Mouse (Mus musculus) cerebellum, postnatal 36 days (tissue): ENCODE data around the gene Atp1a2.
"Not testable (repeated sequence)": the region's sequence is repeated elsewhere in the genome, so short reads cannot be mapped to it uniquely, and the experiment has no call there.

Experiments
- DNase-seq, 2 experiments: peaks; one replicate each; pipeline ENCODE4 v3.0.0; 2021 to 2022; ENCODE audit warnings: mixed read lengths in 2 of 2

Gene Atp1a2

DNA sequence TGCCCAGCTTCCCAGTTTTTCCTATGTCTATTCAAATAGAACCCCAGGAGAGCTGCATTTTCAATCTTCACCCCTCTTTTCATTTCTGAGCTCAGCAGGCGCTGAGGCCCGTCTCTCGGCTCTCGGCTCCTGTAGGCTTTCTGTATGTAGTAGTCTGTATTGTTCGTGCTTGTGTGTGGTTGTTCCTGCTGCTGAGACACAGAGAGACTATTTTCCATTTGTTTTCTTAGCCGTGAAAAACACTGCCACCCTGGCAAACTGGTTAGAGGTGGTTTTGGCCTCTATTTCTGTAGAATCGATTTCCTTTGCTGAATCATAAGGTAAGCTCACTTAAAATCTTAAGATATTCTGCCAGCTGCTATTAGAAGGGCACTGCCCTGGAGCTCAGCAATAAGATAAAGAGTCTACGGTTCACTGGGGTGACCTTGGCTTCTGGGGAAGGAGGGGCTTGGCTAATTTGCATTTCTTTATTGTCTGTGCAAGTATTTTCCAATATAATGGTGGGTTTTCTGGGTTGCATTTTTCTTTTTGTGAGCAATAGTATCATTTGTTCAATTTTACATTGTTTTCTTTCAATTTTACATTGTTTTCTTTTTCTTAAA is 36.3 kb downstream of the Atp1a2 start, which contains the start of gene Igsf8:
Gene Igsf8 (plus strand): TSS at position 165 of the 602 bp plus-strand sequence.
- DNase-seq, result no peak

DNA sequence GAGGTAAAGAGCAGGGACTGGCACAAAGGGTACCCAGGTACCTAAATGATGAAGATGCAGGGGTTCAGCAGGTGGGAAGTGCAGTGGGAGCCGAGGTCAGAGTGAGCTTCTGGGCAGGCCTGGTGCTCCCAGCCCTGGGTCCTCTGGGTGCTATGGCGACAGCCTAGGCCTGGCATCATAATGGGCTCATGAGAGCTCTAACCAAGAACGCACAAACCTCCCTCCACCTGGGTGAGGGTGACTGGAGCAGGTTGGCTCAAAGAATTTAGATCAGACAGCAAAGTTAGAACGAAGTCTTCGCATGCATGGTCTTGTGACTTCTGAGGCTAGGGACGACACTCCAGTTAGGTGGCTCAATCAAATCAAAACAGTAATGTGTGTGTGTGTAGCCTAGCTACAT is 39.5 kb downstream of the Atp1a2 start, which contains the start of gene Atp1a4:
Gene Atp1a4 (minus strand): TSS at position 101 of the 400 bp plus-strand sequence.
- no peak for DNase-seq

DNA sequence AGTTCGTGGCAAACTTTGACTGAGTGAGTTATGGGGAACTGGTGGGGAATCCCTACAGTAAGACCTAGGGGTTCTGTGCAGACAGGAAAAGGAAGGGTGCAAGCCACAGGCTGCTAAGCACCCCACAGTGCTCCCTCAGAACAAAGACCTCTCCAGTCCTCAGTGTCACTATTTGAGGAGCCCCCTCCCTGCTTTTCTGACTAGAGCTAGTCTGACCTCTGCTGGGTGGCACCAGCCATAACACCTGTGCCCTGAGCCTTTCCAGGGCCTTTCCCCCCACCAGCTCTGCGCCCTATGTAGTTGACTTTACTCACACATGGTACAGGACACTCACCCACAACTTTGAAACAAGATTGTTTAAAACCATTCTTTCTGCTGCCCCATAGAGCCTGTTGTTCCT is 50.2 kb downstream of the Atp1a2 start:
- DNase-seq, result peak in 1 of 2 experiments; percentile 9

DNA sequence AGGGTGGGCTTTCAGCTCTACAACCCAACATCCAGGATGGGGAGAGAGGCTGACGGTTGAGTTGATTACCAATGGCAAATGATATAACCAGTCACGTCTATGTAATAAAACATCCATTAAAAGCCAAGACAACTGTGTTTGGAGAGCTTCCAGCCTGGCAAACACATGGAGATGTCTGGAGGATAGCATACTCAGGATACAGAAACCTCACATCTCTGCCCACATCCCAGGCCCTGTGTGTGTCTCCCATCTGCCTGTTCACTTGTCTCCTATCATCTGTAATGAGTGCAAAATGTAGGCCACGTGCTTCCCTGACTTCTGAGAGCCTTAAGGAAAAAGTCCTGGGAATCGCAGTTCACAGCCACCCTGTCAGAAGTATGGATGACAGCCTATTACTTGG is 50.6 kb downstream of the Atp1a2 start:
- no peak for DNase-seq

DNA sequence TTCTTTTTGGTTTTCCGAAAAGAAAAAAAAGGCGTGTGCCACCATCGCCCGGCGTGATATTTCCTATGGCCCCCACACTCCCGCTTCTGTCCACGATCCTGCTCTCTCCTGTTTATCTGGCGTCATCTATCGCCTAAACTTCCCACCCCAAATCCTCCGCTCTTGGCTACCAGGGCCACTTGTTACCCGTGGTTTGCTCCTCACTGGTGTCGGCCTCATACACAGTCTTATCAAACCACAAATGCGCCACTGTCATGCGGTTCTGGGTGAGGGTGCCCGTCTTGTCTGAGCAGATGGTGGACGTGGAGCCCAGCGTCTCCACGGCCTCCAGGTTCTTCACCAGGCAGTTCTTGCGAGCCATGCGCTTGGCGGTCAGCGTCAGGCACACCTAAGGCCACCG is 53.2 kb downstream of the Atp1a2 start:
- not testable (repeated sequence) for DNase-seq

DNA sequence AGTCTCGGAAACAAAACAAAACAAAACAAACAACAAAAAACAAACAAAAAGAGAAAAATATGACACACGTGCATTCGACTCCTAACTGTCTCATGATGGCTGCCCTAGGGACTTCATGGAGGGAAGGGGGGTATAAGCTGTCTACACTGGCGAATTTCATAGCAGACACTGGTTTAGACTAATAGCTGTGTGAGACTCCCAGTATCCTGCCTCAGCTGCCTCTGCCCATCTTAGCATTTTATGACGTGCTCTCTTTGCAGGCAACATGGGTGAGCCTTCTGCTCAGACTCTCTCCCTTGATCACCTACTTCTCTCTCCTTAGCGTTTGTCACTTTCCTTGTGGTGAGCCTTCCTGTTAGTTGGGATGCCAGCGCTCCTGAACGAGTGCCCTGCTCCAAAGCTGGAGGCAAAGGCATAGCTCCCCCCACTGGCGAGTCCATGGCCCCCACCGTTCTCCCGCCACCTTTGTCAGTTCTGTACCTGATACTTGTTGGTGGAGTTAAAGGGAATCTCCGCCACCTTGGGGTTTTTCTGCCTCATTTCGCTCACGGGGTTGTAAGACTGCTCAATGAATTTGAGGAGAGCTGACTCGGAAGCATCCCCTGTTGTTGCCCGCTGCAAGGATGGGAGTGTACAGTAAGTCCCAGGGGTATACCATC is 54.2 kb downstream of the Atp1a2 start:
- peak; percentile 40 to 59 for DNase-seq

DNA sequence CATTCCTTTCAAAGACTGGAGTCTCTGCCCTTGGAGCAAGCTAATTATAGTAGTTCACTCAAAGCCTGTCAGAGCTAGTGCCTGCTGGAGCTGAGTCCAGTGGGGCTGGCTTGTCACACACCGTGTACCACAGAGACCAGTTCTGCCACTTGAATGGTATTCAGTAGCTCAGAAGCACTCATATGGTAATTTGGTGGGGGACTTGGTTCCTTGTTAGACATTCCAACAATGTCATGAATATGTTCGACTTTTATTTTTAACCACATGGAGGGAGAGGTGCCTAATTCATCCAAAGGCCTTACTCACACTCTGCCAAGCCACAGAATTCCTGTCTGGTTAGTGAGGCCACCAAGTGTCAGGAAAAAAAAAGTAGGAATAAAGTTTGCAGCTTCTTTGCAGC is 55.5 kb downstream of the Atp1a2 start:
- DNase-seq, result no peak

DNA sequence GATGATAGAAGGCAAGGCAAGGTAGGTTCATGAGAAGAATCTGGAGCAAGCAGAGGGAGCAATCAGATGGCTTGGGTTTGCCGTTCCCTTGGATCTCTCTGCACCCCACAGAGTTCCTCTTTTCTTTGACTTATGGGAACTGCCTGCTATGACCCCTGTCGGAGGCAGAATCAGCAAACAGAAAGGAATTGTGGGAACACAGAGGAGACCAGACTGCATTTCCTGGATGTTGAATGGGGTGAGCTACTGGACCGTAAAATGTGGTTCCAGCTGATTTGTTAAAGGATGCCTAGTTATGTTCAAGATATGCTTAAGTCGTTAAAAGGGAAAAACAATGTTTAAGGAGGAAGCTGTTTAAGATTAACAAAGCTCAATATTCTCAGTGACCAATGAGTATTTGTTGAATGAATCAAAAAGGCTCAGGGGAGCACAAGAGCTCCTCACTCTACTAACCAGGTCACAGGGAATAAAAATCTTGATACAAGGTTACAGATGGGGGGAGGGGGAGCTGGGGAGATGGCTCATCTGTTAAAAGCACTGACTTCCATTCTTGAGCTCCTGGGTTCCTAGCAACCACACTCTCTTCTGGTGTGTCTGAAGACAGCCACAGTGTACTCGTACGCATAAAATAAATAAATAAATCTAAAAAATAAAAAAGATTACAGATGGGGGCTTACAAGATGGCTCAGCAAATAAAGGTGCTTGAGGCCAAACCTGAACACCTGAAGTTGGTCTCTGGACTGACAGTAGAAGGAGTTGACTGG is 56.7 kb downstream of the Atp1a2 start:
- DNase-seq, result no peak

DNA sequence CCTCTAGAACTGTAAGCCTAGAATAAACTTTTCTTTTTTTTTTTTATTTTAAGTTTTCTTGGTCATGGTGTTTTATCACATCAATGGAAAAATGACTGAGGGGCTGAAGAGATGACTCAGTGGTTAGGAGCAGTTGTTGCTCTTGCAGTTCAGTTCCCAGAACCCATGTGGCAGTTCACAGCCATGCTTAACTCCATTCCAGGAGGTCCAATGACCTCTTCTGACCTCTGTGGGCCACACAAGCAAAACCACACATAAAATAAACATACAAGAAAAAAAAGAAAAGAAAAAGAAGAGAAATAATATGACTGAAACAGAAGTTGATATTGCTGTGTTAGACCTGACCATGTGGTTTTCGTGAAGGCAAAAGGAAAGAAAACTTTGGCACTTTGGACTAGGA is 68.6 kb downstream of the Atp1a2 start:
- no peak for DNase-seq

DNA sequence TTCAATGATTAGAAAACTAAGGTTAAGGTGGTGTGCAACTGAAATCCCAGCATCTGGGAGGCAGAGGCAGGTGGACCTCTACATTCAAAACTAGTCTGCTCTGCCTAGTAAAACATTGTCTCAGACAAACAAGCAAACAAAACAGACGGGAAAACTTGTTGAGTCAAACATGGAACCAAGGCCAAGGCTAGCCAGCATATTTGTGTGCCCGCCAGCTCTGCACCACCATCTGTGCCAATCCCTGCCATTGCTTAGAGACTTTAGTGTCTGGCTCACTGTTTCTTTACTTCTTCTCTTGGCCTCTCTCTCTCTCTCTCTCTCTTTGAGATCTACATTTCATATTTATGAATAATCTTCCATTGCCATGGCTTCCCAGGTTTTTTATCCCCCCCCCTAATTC is 69.7 kb downstream of the Atp1a2 start:
- peak; percentile 63 to 64 for DNase-seq
